Mouse (Mus musculus) C2C12 (cell line): Measurements from ENCODE around the gene Nr5a2.

Experiments
- CEBPB ChIP-seq: IDR thresholded peaks from one replicate; pipeline ENCODE4 v1.6.1; 2011; ENCODE audit warnings: low read depth, mild to moderate bottlenecking, control low read depth, moderate library complexity
- CTCF ChIP-seq: IDR thresholded peaks from one replicate; pipeline ENCODE4 v1.5.1; 2011; ENCODE audit not compliant: control insufficient read depth, insufficient read depth, insufficient read length
- FOSL1 ChIP-seq: IDR thresholded peaks from one replicate; pipeline ENCODE4 v1.8.0; 2011; ENCODE audit warnings: mild to moderate bottlenecking, low read length; ENCODE audit not compliant: poor library complexity, insufficient read depth, severe bottlenecking
- MAX ChIP-seq: IDR thresholded peaks from one replicate; pipeline ENCODE4 v1.6.1; 2011; ENCODE audit warnings: mild to moderate bottlenecking, control low read depth
- MYOD1 ChIP-seq: IDR thresholded peaks from one replicate; pipeline ENCODE4 v1.6.1; 2011; ENCODE audit warnings: low read depth; ENCODE audit not compliant: control insufficient read depth, insufficient read length
- USF1 ChIP-seq: IDR thresholded peaks from one replicate; pipeline ENCODE4 v1.6.1; 2011; ENCODE audit warnings: low read depth, mild to moderate bottlenecking, control low read depth, moderate library complexity

DNA sequence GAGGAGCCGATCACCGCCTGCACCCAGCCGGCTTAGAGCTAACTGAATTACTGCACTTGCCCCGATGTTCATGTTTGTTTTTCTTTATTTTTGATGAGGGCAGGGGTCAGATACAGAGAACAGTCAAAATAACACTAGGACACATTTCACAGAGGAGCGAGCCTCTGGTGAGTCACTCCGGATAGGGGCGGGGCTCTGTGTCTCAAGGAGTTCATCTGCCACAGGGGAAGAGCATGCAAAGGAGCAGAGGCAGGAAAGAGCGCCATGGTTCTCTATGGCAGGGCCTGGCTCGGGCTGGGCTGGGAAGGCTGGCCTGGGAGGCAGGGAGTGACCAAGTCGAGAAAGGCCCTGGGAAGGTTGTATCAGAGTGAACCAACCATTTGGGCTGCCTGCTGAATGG is 121.0 kb downstream of the Nr5a2 start:
- no peak for TF ChIP-seq CTCF
- TF ChIP-seq MAX = no peak
- TF ChIP-seq USF1 = no peak
- no peak for TF ChIP-seq CEBPB
- TF ChIP-seq FOSL1 = no peak
- no peak for TF ChIP-seq MYOD1
